Comparison of ENCODE assay signal across 8 mouse cellular contexts in the genomic region with DNA sequence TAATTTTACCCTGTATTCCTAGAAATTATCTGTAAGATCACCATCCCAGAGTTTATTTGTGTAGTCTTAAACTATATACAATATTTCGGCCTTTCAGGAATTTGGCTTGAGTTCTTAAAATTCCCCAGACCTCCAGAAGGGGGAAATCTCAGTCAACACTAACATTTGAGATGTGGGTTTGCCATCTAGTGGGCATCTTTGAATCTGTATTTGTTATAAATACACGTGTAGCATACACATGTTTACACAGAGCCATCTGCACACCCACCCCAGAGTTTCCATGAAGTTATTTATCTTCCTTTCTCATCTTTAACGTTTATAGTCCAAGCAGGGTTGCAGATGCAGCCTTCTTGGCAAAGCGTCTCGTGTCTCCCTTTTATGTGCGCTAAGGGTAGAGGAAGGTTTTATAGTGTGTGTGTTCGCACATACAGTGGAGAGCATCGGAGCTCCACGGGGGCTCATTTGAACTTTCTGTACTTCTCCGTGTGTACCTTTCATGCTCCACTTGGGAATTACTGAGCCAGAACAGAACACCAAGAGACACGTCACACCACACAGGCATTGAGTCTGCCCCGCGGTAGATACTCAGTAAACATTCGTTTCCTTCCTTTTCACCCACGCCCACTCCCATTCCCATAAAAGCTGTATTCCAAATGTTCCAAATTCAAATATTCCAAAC. TPM values are rescaled to one million over a fixed set of nuclear protein-coding genes. Genes with fewer than 3 reads are reported as not detected.
DNase-seq lines count a peak whose midpoint lies in the region; ATAC-seq and TF ChIP-seq lines count a peak whose summit lies in the region.

No protein-coding gene starts in this region.

- no peaks in the 10 kb centered on the region for H3K4me1 ChIP-seq in cerebellum, adult 2 months (ENCODE audit: control insufficient read depth, insufficient read depth, low read length)
- H3K4me1 ChIP-seq in midbrain, embryonic 15.5 days: no peaks in the 10 kb centered on the region
- H3K4me1 ChIP-seq in midbrain, embryonic 13.5 days (replicated peaks): no peaks in the 10 kb centered on the region
- no peaks in the 10 kb centered on the region for H3K4me1 ChIP-seq in stomach, embryonic 16.5 days (ENCODE audit: control insufficient read depth, insufficient read depth, low read length)

- H3K9me3 ChIP-seq in midbrain, embryonic 15.5 days: no peaks in the 10 kb centered on the region
- H3K9me3 ChIP-seq in midbrain, embryonic 13.5 days: no peaks in the 10 kb centered on the region
- no peaks in the 10 kb centered on the region for H3K9me3 ChIP-seq in stomach, embryonic 16.5 days (replicated peaks; ENCODE audit: control insufficient read depth, low read length)

- 55% methylated on average over 15 of the region's 15 CpGs for WGBS in cerebellum, adult 2 months
- WGBS in midbrain, embryonic 15.5 days: 63% methylated on average over 15 of the region's 15 CpGs
- 71% methylated on average over 15 of the region's 15 CpGs for WGBS in midbrain, embryonic 13.5 days
- WGBS in stomach, embryonic 16.5 days: 34% methylated on average over 15 of the region's 15 CpGs

- TF ChIP-seq CTCF in cerebellum, adult 2 months (IDR thresholded peaks at IDR 0.05; ENCODE audit: borderline replicate concordance, insufficient read depth, low read depth, low read length): 0 out of 2 replicates have a peak, but pooled peaks have one; percentile 1

- no peaks in the 10 kb centered on the region for H3K27me3 ChIP-seq in cerebellum, adult 2 months (ENCODE audit: control insufficient read depth, insufficient read depth, low read length)
- H3K27me3 ChIP-seq in midbrain, embryonic 15.5 days (replicated peaks): no peaks in the 10 kb centered on the region
- H3K27me3 ChIP-seq in midbrain, embryonic 13.5 days: no peaks in the 10 kb centered on the region
- no peaks in the 10 kb centered on the region for H3K27me3 ChIP-seq in stomach, embryonic 16.5 days (ENCODE audit: control insufficient read depth, insufficient read depth, low read length)

- 0 out of 2 replicates have a peak, but pooled peaks have one; percentile 48 for ATAC-seq in midbrain, embryonic 15.5 days (replicated peaks)
- no peak for ATAC-seq in midbrain, embryonic 13.5 days
- ATAC-seq in stomach, embryonic 16.5 days (ENCODE audit: insufficient read depth, low FRiP score): peak; percentile 56; the same call in 1 of the 2 replicates

- H3K9ac ChIP-seq in midbrain, embryonic 15.5 days: no peak overlapping the region
- no peak overlapping the region for H3K9ac ChIP-seq in midbrain, embryonic 13.5 days (replicated peaks)
- H3K9ac ChIP-seq in stomach, embryonic 16.5 days (ENCODE audit: low read length): no peak overlapping the region

- no peak overlapping the region for H3K27ac ChIP-seq in cerebellum, adult 2 months (ENCODE audit: insufficient read depth, low read length)
- no peak overlapping the region for H3K27ac ChIP-seq in midbrain, embryonic 15.5 days
- H3K27ac ChIP-seq in midbrain, embryonic 13.5 days: no peak overlapping the region
- no peak overlapping the region for H3K27ac ChIP-seq in stomach, embryonic 16.5 days (ENCODE audit: low read length)

- no peaks in the 10 kb centered on the region for H3K36me3 ChIP-seq in midbrain, embryonic 15.5 days (replicated peaks)
- H3K36me3 ChIP-seq in midbrain, embryonic 13.5 days: no peaks in the 10 kb centered on the region
- H3K36me3 ChIP-seq in stomach, embryonic 16.5 days (ENCODE audit: control insufficient read depth, insufficient read depth, low read length): no peaks in the 10 kb centered on the region

- H3K4me2 ChIP-seq in midbrain, embryonic 15.5 days: no peak overlapping the region
- H3K4me2 ChIP-seq in midbrain, embryonic 13.5 days (replicated peaks): no peak overlapping the region
- peak overlapping the region; percentile 47 for H3K4me2 ChIP-seq in stomach, embryonic 16.5 days (ENCODE audit: low read depth, low read length)

- no peak for TF ChIP-seq POLR2A in cerebellum, adult 2 months (IDR thresholded peaks at IDR 0.05; ENCODE audit: borderline replicate concordance, insufficient read depth, low read length)

- peak in 1 of 2 experiments; percentile 14 for DNase-seq in cerebellum, adult 2 months
- no peak for DNase-seq in cerebellum, adult 11 months
- DNase-seq in forelimb bud, embryonic 11.5 days (ENCODE audit: low read depth, low spot score): peak; percentile 64
- peak; percentile 45 for DNase-seq in layer of hippocampus, adult 9-11 months
- DNase-seq in urinary bladder, postnatal 25 days (ENCODE audit: low spot score): no peak

- H3K4me3 ChIP-seq in cerebellum, adult 2 months (replicated peaks; ENCODE audit: insufficient read depth, low read depth, low read length): no peak overlapping the region
- H3K4me3 ChIP-seq in midbrain, embryonic 15.5 days: no peak overlapping the region
- H3K4me3 ChIP-seq in midbrain, embryonic 13.5 days (replicated peaks): no peak overlapping the region
- no peak overlapping the region; the same call in 1 of the 2 replicates for H3K4me3 ChIP-seq in stomach, embryonic 16.5 days (replicated peaks; ENCODE audit: low read length)

RNA-seq across cellular contexts. Expression of a gene that starts 12.3 kb away (rescaled TPM):
- 18.0 and 19.9 TPM in 2 replicates for polyA plus RNA-seq in cerebellum, adult 2 months (2012; rRNA removed)
- 30.0 and 33.4 TPM in 2 replicates for polyA plus RNA-seq in midbrain, embryonic 15.5 days (2015; fragmentation: Nextera tagmentation; extraction: Ambion mirVana)
- 23.7 and 24.9 TPM in 2 replicates for polyA plus RNA-seq in midbrain, embryonic 13.5 days (2015; fragmentation: Nextera tagmentation; extraction: Ambion mirVana)
- polyA plus RNA-seq in stomach, embryonic 16.5 days (2015; fragmentation: Nextera tagmentation; extraction: Ambion mirVana): 20.8 TPM in 2 replicates

RNA-seq across cellular contexts. Expression of a gene that starts 16.7 kb away (rescaled TPM):
- 17.3 and 17.8 TPM in 2 replicates for polyA plus RNA-seq in cerebellum, adult 2 months (2012; rRNA removed)
- 5.8 and 6.1 TPM in 2 replicates for polyA plus RNA-seq in midbrain, embryonic 15.5 days (2015; fragmentation: Nextera tagmentation; extraction: Ambion mirVana)
- polyA plus RNA-seq in midbrain, embryonic 13.5 days (2015; fragmentation: Nextera tagmentation; extraction: Ambion mirVana): 3.6 and 4.6 TPM in 2 replicates
- 8.8 and 10.9 TPM in 2 replicates for polyA plus RNA-seq in stomach, embryonic 16.5 days (2015; fragmentation: Nextera tagmentation; extraction: Ambion mirVana)

Comparison
In these comparisons a context has a peak if more than half of its experiments do, and no peak if none do; other contexts are left out.
1. DNase-seq: peak in forelimb bud, embryonic 11.5 days (single experiment) and layer of hippocampus, adult 9-11 months (single experiment); none in cerebellum, adult 11 months (single experiment) and urinary bladder, postnatal 25 days (single experiment).